Mouse (Mus musculus): ENCODE results near the gene Rnase2b.

- TF ChIP-seq CTCF (IDR thresholded peaks at IDR 0.05; ENCODE audit: low read depth, low read length): no peak
- no peak for TF ChIP-seq POLR2A (IDR thresholded peaks at IDR 0.05; ENCODE audit: insufficient read depth, low read length)
Measured at GRCm38 (mm10) chr14:51128775-51129623, 33.1 kb upstream of the Rnase2b start.
